In the genomic region with DNA sequence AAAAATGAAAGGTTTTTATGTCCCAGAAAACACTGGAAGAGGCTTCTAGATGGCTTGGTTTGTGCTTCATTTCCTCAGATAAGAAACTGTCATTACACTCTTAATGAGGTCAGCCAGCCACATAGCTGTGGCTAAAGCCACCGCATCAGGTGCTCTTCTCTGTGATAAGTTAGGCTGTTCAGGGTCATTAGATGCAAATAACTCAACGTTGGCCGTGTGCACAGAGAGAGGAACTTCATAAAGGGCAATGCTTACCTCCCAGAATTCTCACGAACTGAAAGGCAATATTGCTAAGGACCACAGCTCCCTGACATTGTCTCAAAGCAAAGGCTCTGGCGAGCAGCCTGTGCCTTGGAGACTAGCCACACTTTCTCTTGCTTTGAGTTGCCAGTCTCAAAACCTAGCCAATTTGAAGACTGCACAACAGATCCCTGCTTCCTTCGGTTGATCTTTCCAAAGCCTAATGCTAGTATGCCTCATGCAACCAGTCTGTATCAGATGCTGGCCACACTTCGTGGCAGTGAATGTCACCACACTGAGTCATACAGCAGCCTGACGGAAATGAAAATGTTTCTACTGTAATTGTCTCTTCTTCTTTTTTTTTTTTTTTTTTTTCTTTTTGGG, we compare ENCODE assay signal across 11 mouse cellular contexts.
A peak's percentile ranks its signal among the peaks of the same experiment; 100 is the strongest.
DNase-seq lines count a peak whose midpoint lies in the region; ATAC-seq and TF ChIP-seq lines count a peak whose summit lies in the region.
"Had no signal": no experiment of that assay in that cellular context is flagged by ENCODE, and none has a peak within 500 bp of the region (broad histone marks: within the 10 kb centered on the region; RNA-seq: fewer than 3 reads in every experiment).

No protein-coding gene starts in this region.

- no peak overlapping the region for H3K9ac ChIP-seq in midbrain, postnatal 0 days (replicated peaks; ENCODE audit: low read length, poor library complexity, severe bottlenecking)
- no peak overlapping the region for H3K9ac ChIP-seq in midbrain, embryonic 14.5 days (replicated peaks; ENCODE audit: low read length)
- peak overlapping the region; percentile 25 for H3K9ac ChIP-seq in MEL (ENCODE audit: control insufficient read depth, low read depth, low read length, poor library complexity, severe bottlenecking)

- TF ChIP-seq CTCF in midbrain, postnatal 0 days (IDR thresholded peaks at IDR 0.05): no peak
- no peak for TF ChIP-seq CTCF in MEL (IDR thresholded peaks at IDR 0.05 in 2 of 3, conservative IDR thresholded peaks at IDR 0.05 in 1 of 3; ENCODE audit: control insufficient read depth in 1 of 3, insufficient read depth in 1 of 3, low read depth in 2 of 3, low read length in 3 of 3, poor library complexity in 1 of 3, severe bottlenecking in 1 of 3)

- no peaks in the 10 kb centered on the region for H3K27me3 ChIP-seq in midbrain, postnatal 0 days (ENCODE audit: insufficient read depth, low read length)
- no peaks in the 10 kb centered on the region for H3K27me3 ChIP-seq in midbrain, embryonic 14.5 days (ENCODE audit: control insufficient read depth, insufficient read depth, low read length)
- H3K27me3 ChIP-seq in MEL (ENCODE audit: control insufficient read depth in 1 of 2, insufficient read depth in 2 of 2, low read length in 2 of 2): no peaks in the 10 kb centered on the region

- DNase-seq in cerebellum, postnatal 36 days: peak; percentile 11 to 30
- DNase-seq in cerebellum, adult 9-10 months: no peak
- DNase-seq in midbrain, postnatal 0 days (ENCODE audit: low spot score): peak; percentile 57
- DNase-seq in midbrain, embryonic 14.5 days: no peak
- peak; percentile 57 for DNase-seq in MEL (ENCODE audit: low read depth, low spot score)
- peak; percentile 31 to 37 for DNase-seq in heart, postnatal 10 days
- DNase-seq in kidney, postnatal 25 days: no peak
- DNase-seq: lung, adult 18-20 months had no signal

- no peak overlapping the region for H3K27ac ChIP-seq in midbrain, postnatal 0 days (ENCODE audit: low read depth, low read length)
- H3K27ac ChIP-seq in midbrain, embryonic 14.5 days (replicated peaks; ENCODE audit: low read depth, low read length): no peak overlapping the region
- peak overlapping the region; percentile 64 for H3K27ac ChIP-seq in MEL (ENCODE audit: control insufficient read depth, low read depth, low read length)
- H3K27ac ChIP-seq: left cerebral cortex, adult 2 months had no signal

- intact Hi-C loops in heart, postnatal 10 days (cut with DNase I): no loop called here

- no peak overlapping the region for H3K4me3 ChIP-seq in midbrain, postnatal 0 days (ENCODE audit: low read depth, low read length)
- H3K4me3 ChIP-seq in midbrain, embryonic 14.5 days (replicated peaks; ENCODE audit: low read depth, low read length): no peak overlapping the region
- peak overlapping the region; percentile 44 to 55 for H3K4me3 ChIP-seq in MEL (ENCODE audit: control insufficient read depth in 1 of 2, insufficient read depth in 1 of 2, low read depth in 2 of 2, low read length in 2 of 2)
- H3K4me3 ChIP-seq: erythroblast, embryonic 14.5 days; left cerebral cortex, adult 2 months had no signal

- ATAC-seq in midbrain, postnatal 0 days (ENCODE audit: low FRiP score): no peak
- ATAC-seq in midbrain, embryonic 14.5 days (ENCODE audit: low FRiP score, low TSS enrichment): no peak
- ATAC-seq in erythroid progenitor cell, adult 5-6 weeks (replicated peaks; ENCODE audit: low FRiP score, poor library complexity, severe bottlenecking): no peak

- H3K79me2 ChIP-seq in MEL (ENCODE audit: control insufficient read depth, insufficient read depth, low read length, poor library complexity): no peaks in the 10 kb centered on the region

- H3K4me2 ChIP-seq in midbrain, postnatal 0 days (ENCODE audit: low read depth, low read length, poor library complexity, severe bottlenecking): no peak overlapping the region
- H3K4me2 ChIP-seq in midbrain, embryonic 14.5 days (ENCODE audit: low read length): no peak overlapping the region

- no peaks in the 10 kb centered on the region for H3K4me1 ChIP-seq in midbrain, postnatal 0 days (ENCODE audit: insufficient read depth, low read length)
- no peaks in the 10 kb centered on the region for H3K4me1 ChIP-seq in midbrain, embryonic 14.5 days (ENCODE audit: control insufficient read depth, insufficient read depth, low read length)
- peaks cover 11 to 19% of the 10 kb centered on the region in 2 experiments for H3K4me1 ChIP-seq in MEL (ENCODE audit: control insufficient read depth in 1 of 2, insufficient read depth in 2 of 2, low read length in 2 of 2)

- H3K9me3 ChIP-seq in midbrain, postnatal 0 days (ENCODE audit: low read length): no peaks in the 10 kb centered on the region
- H3K9me3 ChIP-seq in midbrain, embryonic 14.5 days (ENCODE audit: control insufficient read depth, low read length): no peaks in the 10 kb centered on the region
- H3K9me3 ChIP-seq in MEL (replicated peaks; ENCODE audit: insufficient read depth, low read length): no peaks in the 10 kb centered on the region

- TF ChIP-seq EP300 in MEL (IDR thresholded peaks at IDR 0.05; ENCODE audit: low read depth in 1 of 2, low read length in 2 of 2): peak in 1 of 2 experiments; percentile 8; a peak in 2 of 4 replicates

- no peaks in the 10 kb centered on the region for H3K36me3 ChIP-seq in midbrain, postnatal 0 days (ENCODE audit: insufficient read depth, low read length)
- no peaks in the 10 kb centered on the region for H3K36me3 ChIP-seq in midbrain, embryonic 14.5 days (ENCODE audit: control insufficient read depth, insufficient read depth, low read length)
- peaks cover 0 to 5% of the 10 kb centered on the region in 2 experiments; a peak in 2 of 4 replicates for H3K36me3 ChIP-seq in MEL (ENCODE audit: control insufficient read depth in 1 of 2, insufficient read depth in 2 of 2, low read length in 2 of 2)

- no peak for TF ChIP-seq RAD21 in MEL (IDR thresholded peaks at IDR 0.05; ENCODE audit: low read depth, low read length)

- 60% methylated on average over 8 of the region's 8 CpGs for WGBS in midbrain, postnatal 0 days
- 70% methylated on average over 8 of the region's 8 CpGs for WGBS in midbrain, embryonic 14.5 days

- TF ChIP-seq POLR2A in MEL (IDR thresholded peaks at IDR 0.05; ENCODE audit: control insufficient read depth in 1 of 2, insufficient read depth in 1 of 2, low read depth in 1 of 2, low read length in 2 of 2, poor library complexity in 1 of 2): no peak

TF ChIP-seq in MEL, 35 proteins besides CTCF, POLR2A, EP300 and RAD21:
- peak; percentile 88 for TF ChIP-seq ETS1 (IDR thresholded peaks at IDR 0.05; ENCODE audit: low read depth, low read length)
- TF ChIP-seq CHD2 (IDR thresholded peaks at IDR 0.05; ENCODE audit: low read length): no peak
- TF ChIP-seq USF1 (IDR thresholded peaks at IDR 0.05; ENCODE audit: low read depth, low read length): peak; percentile 52; the same call in 1 of the 2 replicates
- no peak for TF ChIP-seq MEF2A (IDR thresholded peaks at IDR 0.05; ENCODE audit: extremely low read depth, insufficient replicate concordance, low read depth, low read length, poor library complexity, severe bottlenecking)
- TF ChIP-seq MAFK (IDR thresholded peaks at IDR 0.05; ENCODE audit: borderline replicate concordance, low read depth, low read length): no peak
- TF ChIP-seq BHLHE40 (IDR thresholded peaks at IDR 0.05; ENCODE audit: borderline replicate concordance, low read depth, low read length): no peak
- peak; percentile 65 for TF ChIP-seq TCF12 (IDR thresholded peaks at IDR 0.05; ENCODE audit: low read depth, low read length)
- TF ChIP-seq MYB (IDR thresholded peaks at IDR 0.05; ENCODE audit: low read depth, low read length): 0 out of 2 replicates have a peak, but pooled peaks have one; percentile 17
- peak; percentile 33; the same call in 1 of the 2 replicates for TF ChIP-seq GATA1 (IDR thresholded peaks at IDR 0.05; ENCODE audit: low read depth, low read length)
- TF ChIP-seq MXI1 (IDR thresholded peaks at IDR 0.05; ENCODE audit: low read depth, low read length): no peak
- TF ChIP-seq MYC (IDR thresholded peaks at IDR 0.05; ENCODE audit: low read depth, low read length): no peak
- peak; percentile 80 for TF ChIP-seq ZNF384 (IDR thresholded peaks at IDR 0.05; ENCODE audit: low read depth, low read length)
- TF ChIP-seq TBP (IDR thresholded peaks at IDR 0.05; ENCODE audit: low read depth, low read length): no peak
- no peak for TF ChIP-seq SMC3 (IDR thresholded peaks at IDR 0.05; ENCODE audit: low read depth, low read length)
- TF ChIP-seq SIN3A (IDR thresholded peaks at IDR 0.05; ENCODE audit: low read length): no peak; the same call in 1 of the 2 replicates

Comparison
In these comparisons a context has a peak if more than half of its experiments do, and no peak if none do; other contexts are left out.
1. DNase-seq: peak in cerebellum, postnatal 36 days (2 of 2), midbrain, postnatal 0 days (single experiment), MEL (single experiment) and heart, postnatal 10 days (2 of 2); none in cerebellum, adult 9-10 months (single experiment), midbrain, embryonic 14.5 days (single experiment) and kidney, postnatal 25 days (0 of 2).
2. H3K4me3 ChIP-seq: peak in MEL (2 of 2); none in midbrain, postnatal 0 days (single experiment) and midbrain, embryonic 14.5 days (single experiment).